Mouse (Mus musculus): ENCODE measurements around the gene Banf1. TPM values are rescaled to one million over a fixed set of nuclear protein-coding genes. Genes with fewer than 3 reads are reported as not detected.
A peak's percentile ranks its signal among the peaks of the same experiment; 100 is the strongest.
"Not testable (repeated sequence)": the region's sequence is repeated elsewhere in the genome, so short reads cannot be mapped to it uniquely, and the experiment has no call there.

Gene Banf1
- total RNA-seq, 2 experiments from 2014 or later, result 85.3 to 93.2 TPM

GRCm38 (mm10) chr19:5377446-5377845 lies 10.5 kb upstream of the Banf1 start:
- DNase-seq (ENCODE audit: extremely low spot score in 1 of 2, low spot score in 1 of 2), result no peak

- DNase-seq (ENCODE audit: extremely low spot score in 1 of 2, low spot score in 1 of 2), result no peak
Measured at GRCm38 (mm10) chr19:5374748-5375147, 7.8 kb upstream of the Banf1 start.

- no peak for DNase-seq (ENCODE audit: extremely low spot score in 1 of 2, low spot score in 1 of 2)
Measured at GRCm38 (mm10) chr19:5374177-5374576, 7.2 kb upstream of the Banf1 start.

GRCm38 (mm10) chr19:5372724-5373123 lies 5.8 kb upstream of the Banf1 start:
- DNase-seq (ENCODE audit: extremely low spot score in 1 of 2, low spot score in 1 of 2), result no peak

- DNase-seq (ENCODE audit: extremely low spot score in 1 of 2, low spot score in 1 of 2), result no peak
Measured at GRCm38 (mm10) chr19:5370932-5371331, 4.0 kb upstream of the Banf1 start.

- DNase-seq (ENCODE audit: extremely low spot score in 1 of 2, low spot score in 1 of 2), result no peak
Measured at GRCm38 (mm10) chr19:5367455-5367854, 487 bp upstream of the Banf1 start.

GRCm38 (mm10) chr19:5366175-5367052 lies 554 bp downstream of the Banf1 start, which contains the start of gene Eif1ad:
Eif1ad (plus strand) TSS chr19:5366741.
- peak; percentile 91 to 98 for DNase-seq (ENCODE audit: extremely low spot score in 1 of 2, low spot score in 1 of 2)

- no peak for DNase-seq (ENCODE audit: extremely low spot score in 1 of 2, low spot score in 1 of 2)
Measured at GRCm38 (mm10) chr19:5365751-5366150, 1.2 kb downstream of the Banf1 start.

- no peak for DNase-seq (ENCODE audit: extremely low spot score in 1 of 2, low spot score in 1 of 2)
Measured at GRCm38 (mm10) chr19:5364124-5364523, 2.8 kb downstream of the Banf1 start.

GRCm38 (mm10) chr19:5362186-5362585 lies 4.8 kb downstream of the Banf1 start:
- DNase-seq (ENCODE audit: extremely low spot score in 1 of 2, low spot score in 1 of 2), result no peak

- DNase-seq (ENCODE audit: extremely low spot score in 1 of 2, low spot score in 1 of 2), result no peak
Measured at GRCm38 (mm10) chr19:5356080-5356479, 10.9 kb downstream of the Banf1 start.

- DNase-seq (ENCODE audit: extremely low spot score in 1 of 2, low spot score in 1 of 2), result no peak
Measured at GRCm38 (mm10) chr19:5353609-5354008, 13.4 kb downstream of the Banf1 start.

GRCm38 (mm10) chr19:5349502-5349873 lies 17.5 kb downstream of the Banf1 start, which contains the start of gene Cst6:
Cst6 (minus strand) TSS chr19:5349574.
- not testable (repeated sequence) for DNase-seq (ENCODE audit: extremely low spot score in 1 of 2, low spot score in 1 of 2)

GRCm38 (mm10) chr19:5348526-5349501 lies 18.2 kb downstream of the Banf1 start:
- peak; percentile 10 to 34 for DNase-seq (ENCODE audit: extremely low spot score in 1 of 2, low spot score in 1 of 2)

GRCm38 (mm10) chr19:5348064-5348463 lies 18.9 kb downstream of the Banf1 start:
- no peak for DNase-seq (ENCODE audit: extremely low spot score in 1 of 2, low spot score in 1 of 2)

- no peak for DNase-seq (ENCODE audit: extremely low spot score in 1 of 2, low spot score in 1 of 2)
Measured at GRCm38 (mm10) chr19:5345297-5346131, 21.5 kb downstream of the Banf1 start.

GRCm38 (mm10) chr19:5341360-5341759 lies 25.6 kb downstream of the Banf1 start:
- DNase-seq (ENCODE audit: extremely low spot score in 1 of 2, low spot score in 1 of 2), result no peak

- peak; percentile 49 to 87 for DNase-seq (ENCODE audit: extremely low spot score in 1 of 2, low spot score in 1 of 2)
Measured at GRCm38 (mm10) chr19:5337975-5338374, 29.0 kb downstream of the Banf1 start.

- DNase-seq (ENCODE audit: extremely low spot score in 1 of 2, low spot score in 1 of 2), result no peak
Measured at GRCm38 (mm10) chr19:5335441-5335840, 31.5 kb downstream of the Banf1 start, which contains the start of gene Catsper1. Catsper1 (plus strand) TSS chr19:5335741.

- DNase-seq (ENCODE audit: extremely low spot score in 1 of 2, low spot score in 1 of 2), result no peak
Measured at GRCm38 (mm10) chr19:5334741-5335140, 32.2 kb downstream of the Banf1 start.

Data from layer of hippocampus, postnatal 25 days (tissue).